Mouse (Mus musculus) midbrain, postnatal 0 days (tissue): ENCODE results near the gene Lingo3. TPM values are rescaled to one million over a fixed set of nuclear protein-coding genes. Genes with fewer than 3 reads are reported as not detected.

Experiments used
- ATAC-seq: fragments of 200-750 bp; cut with Nextera tagmentation; 2 replicates; pipeline ENCODE4 v1.8.0; 2017; ENCODE audit warnings: moderate number of reproducible peaks, mild to moderate bottlenecking, moderate TSS enrichment, moderate library complexity; ENCODE audit not compliant: low FRiP score
- DNase-seq: peaks from one replicate; pipeline ENCODE4 v3.0.0-alpha.2; 2015; ENCODE audit warnings: low spot score
- H3K27ac ChIP-seq: fragments of 300-500 bp; sonication (generic); 2 replicates; pipeline ENCODE4 v1.5.1; 2014; ENCODE audit warnings: low read depth, mild to moderate bottlenecking, low read length, mixed read lengths
- H3K27me3 ChIP-seq: fragments of 300-500 bp; sonication (generic); 2 replicates; pipeline ENCODE4 v1.6.1; 2014; ENCODE audit warnings: low read length, control low read depth, mixed read lengths; ENCODE audit not compliant: insufficient read depth
- H3K36me3 ChIP-seq: fragments of 300-500 bp; sonication (generic); 2 replicates; pipeline ENCODE4 v1.6.1; 2014; ENCODE audit warnings: low read length, control low read depth, mixed read lengths; ENCODE audit not compliant: insufficient read depth
- H3K4me1 ChIP-seq: fragments of 300-500 bp; sonication (generic); 2 replicates; pipeline ENCODE4 v1.6.1; 2014; ENCODE audit warnings: mild to moderate bottlenecking, control low read depth, antibody characterized with exemption, low read length, mixed read lengths; ENCODE audit not compliant: insufficient read depth
- H3K4me2 ChIP-seq: fragments of 300-500 bp; sonication (generic); 2 replicates; pipeline ENCODE4 v1.6.1; 2014; ENCODE audit warnings: low read depth, mild to moderate bottlenecking, low read length, mixed read lengths; ENCODE audit not compliant: poor library complexity, severe bottlenecking
- H3K4me3 ChIP-seq: fragments of 300-500 bp; sonication (generic); 2 replicates; pipeline ENCODE4 v1.5.1; 2014; ENCODE audit warnings: low read depth, mild to moderate bottlenecking, low read length, moderate library complexity
- H3K9ac ChIP-seq: fragments of 300-500 bp; sonication (generic); replicated peaks from 2 replicates; pipeline ENCODE4 v1.6.1; 2014; ENCODE audit warnings: mild to moderate bottlenecking, low read length, moderate library complexity, mixed read lengths; ENCODE audit not compliant: poor library complexity, severe bottlenecking
- H3K9me3 ChIP-seq: fragments of 300-500 bp; sonication (generic); 2 replicates; pipeline ENCODE4 v1.6.1; 2016; ENCODE audit warnings: low read length, control low read depth
- CTCF ChIP-seq: IDR thresholded peaks from 2 replicates; pipeline ENCODE4 v1.5.1; 2016; ENCODE audit warnings: antibody characterized with exemption, mild to moderate bottlenecking
- WGBS: fragments of 180-500 bp; shearing (Covaris S2); extraction: QIAGEN DNeasy Blood & Tissue Kit; methylation state at CpG from one replicate; pipeline ENCODE4 v1.1.7; 2014; 5-methylcytosine and 5-hydroxymethylcytosine counted together
- polyA plus RNA-seq: library from polyadenylated mRNA; unstranded; fragments of >200 nt; fragmentation: Nextera tagmentation; extraction: Ambion mirVana; gene quantifications from 2 replicates; pipeline ENCODE4 v1.2.1, GENCODE M21; 2015
- total RNA-seq: library from RNA; depleted of rRNA; stranded (reverse); fragments of >200 nt; gene quantifications from 2 replicates; pipeline ENCODE4 v1.2.3, GENCODE M21; 2014

The Lingo3 gene
- total and polyA plus RNA-seq, 2 experiments from 2014 or later, result 24.4 to 61.0 TPM

- Histone ChIP-seq H3K36me3 (no peaks in the 10 kb centered on the region), H3K27me3 (no peaks in the 10 kb centered on the region), H3K9me3 (no peaks in the 10 kb centered on the region), H3K4me3 (no peak overlapping the region), H3K4me1 (peaks cover 5% of the 10 kb centered on the region; the same call in 1 of the 2 replicates), H3K9ac (no peak overlapping the region), H3K27ac (no peak overlapping the region), H3K4me2 (no peak overlapping the region)
- ATAC-seq (no peak), DNase-seq (no peak)
- WGBS, result 59% methylated on average over 7 of the region's 7 CpGs
- TF ChIP-seq CTCF, result 0 out of 2 replicates have a peak, but pooled peaks have one; percentile 16
These were observed 29.0 kb downstream of the Lingo3 start for GRCm38 (mm10) chr10:80814800-80815199.

- 61% methylated on average over 4 of the region's 4 CpGs for WGBS
- Histone ChIP-seq H3K9ac (no peak within 1 kb of the TSS), H3K27ac (no peak within 1 kb of the TSS), H3K27me3 (no peaks in the 10 kb centered on the region), H3K4me3 (no peak within 1 kb of the TSS), H3K9me3 (no peaks in the 10 kb centered on the region), H3K4me1 (peaks cover 5% of the 10 kb centered on the region; the same call in 1 of the 2 replicates), H3K36me3 (no peaks in the 10 kb centered on the region), H3K4me2 (no peak within 1 kb of the TSS)
- TF ChIP-seq CTCF, result no peak
- ATAC-seq, result no peak
- DNase-seq, result no peak
These were observed 30.5 kb downstream of the Lingo3 start, which contains the start of gene Jsrp1 for GRCm38 (mm10) chr10:80813366-80813765. Jsrp1 (minus strand) TSS chr10:80813498.

GRCm38 (mm10) chr10:80812391-80813041, 31.3 kb downstream of the Lingo3 start:
- Histone ChIP-seq H3K27ac (no peak overlapping the region), H3K4me2 (no peak overlapping the region), H3K9me3 (no peaks in the 10 kb centered on the region), H3K4me3 (no peak overlapping the region), H3K4me1 (peaks cover 5% of the 10 kb centered on the region; the same call in 1 of the 2 replicates), H3K27me3 (no peaks in the 10 kb centered on the region), H3K36me3 (no peaks in the 10 kb centered on the region), H3K9ac (no peak overlapping the region)
- TF ChIP-seq CTCF, result no peak
- ATAC-seq (no peak), DNase-seq (no peak)
- WGBS, result 62% methylated on average over 5 of the region's 5 CpGs

- no peak for ATAC-seq
These were observed 33.8 kb downstream of the Lingo3 start for GRCm38 (mm10) chr10:80810084-80810483.

GRCm38 (mm10) chr10:80808985-80809632, 34.7 kb downstream of the Lingo3 start:
- Histone ChIP-seq H3K27ac (no peak overlapping the region), H3K4me1 (peaks cover 10% of the 10 kb centered on the region; the same call in 1 of the 2 replicates), H3K27me3 (no peaks in the 10 kb centered on the region), H3K9me3 (no peaks in the 10 kb centered on the region), H3K9ac (0 out of 2 replicates have a peak overlapping the region, but pooled peaks have one; percentile 19), H3K4me2 (peak overlapping the region; percentile 94), H3K36me3 (peaks cover 12% of the 10 kb centered on the region), H3K4me3 (peak overlapping the region; percentile 6; the same call in 1 of the 2 replicates)
- 7% methylated on average over 15 of the region's 18 CpGs for WGBS
- no peak for ATAC-seq
- no peak for TF ChIP-seq CTCF
- no peak for DNase-seq

More at GRCm38 (mm10) chr10:80810084-80810483, 33.8 kb downstream of the Lingo3 start:
- Histone ChIP-seq H3K27me3 (no peaks in the 10 kb centered on the region), H3K9me3 (no peaks in the 10 kb centered on the region), H3K4me1 (peaks cover 10% of the 10 kb centered on the region; the same call in 1 of the 2 replicates), H3K4me2 (no peak overlapping the region), H3K36me3 (0 out of 2 replicates have a peak, but pooled peaks cover 3% of the 10 kb centered on the region), H3K27ac (no peak overlapping the region), H3K9ac (no peak overlapping the region), H3K4me3 (no peak overlapping the region)
- WGBS, result 4% methylated on average over 14 of the region's 20 CpGs
- no peak for DNase-seq
- TF ChIP-seq CTCF, result no peak
